Mouse (Mus musculus) intestine, postnatal 0 days (tissue): ENCODE measurements at regions not wholly inside any gene's neighbourhood (a gene's known extent, or its start where the extent isn't known, plus 50 kb on each side); places are given as distances from the start of the nearest gene placed in this dataset.

ENCODE experiments used
- ATAC-seq: fragments of 200-750 bp; cut with Nextera tagmentation; 2 replicates; pipeline ENCODE4 v1.8.0; 2017; ENCODE audit warnings: mild to moderate bottlenecking, moderate TSS enrichment, moderate library complexity
- H3K27ac ChIP-seq: fragments of 300-500 bp; sonication (generic); 2 replicates; pipeline ENCODE4 v1.5.1; 2014; ENCODE audit warnings: mild to moderate bottlenecking, low read depth, low read length, moderate library complexity
- H3K27me3 ChIP-seq: fragments of 300-500 bp; sonication (generic); replicated peaks from 2 replicates; pipeline ENCODE4 v1.6.1; 2014; ENCODE audit warnings: low read length, mixed read lengths; ENCODE audit not compliant: control insufficient read depth, insufficient read depth
- H3K36me3 ChIP-seq: fragments of 300-500 bp; sonication (generic); 2 replicates; pipeline ENCODE4 v1.6.1; 2014; ENCODE audit warnings: mild to moderate bottlenecking, moderate library complexity; ENCODE audit not compliant: control insufficient read depth, insufficient read depth
- H3K4me1 ChIP-seq: fragments of 300-500 bp; sonication (generic); replicated peaks from 2 replicates; pipeline ENCODE4 v1.6.1; 2014; ENCODE audit warnings: antibody characterized with exemption, low read length, mixed read lengths; ENCODE audit not compliant: control insufficient read depth, insufficient read depth
- H3K4me2 ChIP-seq: fragments of 300-500 bp; sonication (generic); replicated peaks from 2 replicates; pipeline ENCODE4 v1.6.1; 2014; ENCODE audit warnings: low read depth, mild to moderate bottlenecking, moderate library complexity
- H3K4me3 ChIP-seq: fragments of 300-500 bp; sonication (generic); 2 replicates; pipeline ENCODE4 v1.5.1; 2014; ENCODE audit warnings: low read depth, low read length
- H3K9ac ChIP-seq: fragments of 300-500 bp; sonication (generic); 2 replicates; pipeline ENCODE4 v1.6.1; 2014; ENCODE audit warnings: mild to moderate bottlenecking, low read depth, low read length
- H3K9me3 ChIP-seq: fragments of 300-500 bp; sonication (generic); 2 replicates; pipeline ENCODE4 v1.6.1; 2016; ENCODE audit warnings: mixed run types; ENCODE audit not compliant: control insufficient read depth
- CTCF ChIP-seq: sonication (generic); IDR thresholded peaks from 2 replicates; pipeline ENCODE4 v1.5.1; 2016; ENCODE audit warnings: low read depth, mild to moderate bottlenecking, control low read depth, antibody characterized with exemption, moderate library complexity
- WGBS: fragments of 180-500 bp; shearing (Covaris S2); extraction: QIAGEN DNeasy Blood & Tissue Kit; methylation state at CpG from one replicate; pipeline ENCODE4 v1.1.7; 2014; 5-methylcytosine and 5-hydroxymethylcytosine counted together

DNA sequence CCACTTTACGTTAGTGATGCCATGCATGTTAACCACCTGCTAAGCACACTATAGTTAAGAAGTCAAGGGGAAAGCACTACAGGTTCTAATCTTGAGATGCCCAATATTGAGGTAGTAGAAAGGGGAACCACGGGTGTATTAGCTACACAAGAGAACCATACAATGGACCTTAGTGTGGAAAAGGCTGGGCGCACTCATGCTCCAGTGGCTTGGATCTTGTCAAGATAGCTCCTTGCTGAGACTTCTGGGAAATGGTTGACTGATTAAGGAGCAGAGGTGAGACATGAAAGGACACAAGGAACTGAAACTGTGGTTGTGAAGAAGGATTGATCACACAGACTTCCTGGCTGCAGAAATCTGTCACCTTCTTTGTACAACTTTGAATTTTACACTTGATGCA is 2028.3 kb downstream of the 4930444P10Rik start:
- no peaks in the 10 kb centered on the region for H3K36me3 ChIP-seq
- no peak overlapping the region for H3K9ac ChIP-seq
- no peak for ATAC-seq
- H3K4me1 ChIP-seq, result no peaks in the 10 kb centered on the region
- H3K4me3 ChIP-seq, result no peak overlapping the region
- WGBS, result 93% methylated on average over 3 of the region's 3 CpGs
- H3K9me3 ChIP-seq, result no peaks in the 10 kb centered on the region
- H3K27ac ChIP-seq, result no peak overlapping the region
- no peaks in the 10 kb centered on the region for H3K27me3 ChIP-seq
- no peak for TF ChIP-seq CTCF
- no peak overlapping the region for H3K4me2 ChIP-seq

- no peaks in the 10 kb centered on the region for H3K4me1 ChIP-seq
- no peak for TF ChIP-seq CTCF
Observed at GRCm38 (mm10) chr1:14036163-14036562, 2057.0 kb downstream of the 4930444P10Rik start.

DNA sequence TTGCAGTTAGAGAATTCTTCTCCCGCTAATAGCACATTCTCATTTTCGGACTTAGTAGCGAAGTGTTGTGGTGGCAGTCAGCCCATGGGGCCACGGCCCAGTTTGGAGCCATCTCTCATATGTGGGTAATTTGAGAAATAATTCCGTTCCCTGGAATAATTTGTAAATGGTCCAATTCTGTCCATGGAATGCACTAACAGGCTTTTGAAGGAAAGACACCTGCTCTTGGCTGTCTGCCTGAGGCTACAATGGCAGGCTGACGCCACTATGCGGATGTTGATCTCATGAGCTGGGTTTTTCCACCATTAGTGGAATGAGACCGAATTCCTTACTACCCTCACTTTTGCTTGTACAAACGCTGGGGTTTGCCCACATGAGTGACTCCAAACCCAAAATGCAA is 2081.6 kb downstream of the 4930444P10Rik start:
- ATAC-seq, result no peak
- H3K4me2 ChIP-seq, result no peak overlapping the region
- no peak overlapping the region for H3K27ac ChIP-seq
- no peaks in the 10 kb centered on the region for H3K36me3 ChIP-seq
- no peak overlapping the region for H3K9ac ChIP-seq
- no peaks in the 10 kb centered on the region for H3K4me1 ChIP-seq
- no peak overlapping the region for H3K4me3 ChIP-seq
- H3K9me3 ChIP-seq, result no peaks in the 10 kb centered on the region
- H3K27me3 ChIP-seq, result no peaks in the 10 kb centered on the region
- WGBS, result 82% methylated on average over 9 of the region's 9 CpGs
- no peak for TF ChIP-seq CTCF

More at GRCm38 (mm10) chr1:14036163-14036562, 2057.0 kb downstream of the 4930444P10Rik start:
- Histone ChIP-seq H3K36me3 (no peaks in the 10 kb centered on the region), H3K27ac (no peak overlapping the region), H3K4me3 (no peak overlapping the region), H3K9me3 (no peaks in the 10 kb centered on the region), H3K4me2 (no peak overlapping the region), H3K27me3 (no peaks in the 10 kb centered on the region), H3K9ac (no peak overlapping the region)
- no peak for ATAC-seq
- 39% methylated on average over 2 of the region's 2 CpGs for WGBS

- H3K4me2 ChIP-seq, result no peak overlapping the region
- H3K36me3 ChIP-seq, result no peaks in the 10 kb centered on the region
- no peaks in the 10 kb centered on the region for H3K27me3 ChIP-seq
- H3K4me1 ChIP-seq, result no peaks in the 10 kb centered on the region
- no peaks in the 10 kb centered on the region for H3K9me3 ChIP-seq
- no peak overlapping the region for H3K4me3 ChIP-seq
- WGBS, result 60% methylated on average over 3 of the region's 3 CpGs
- H3K27ac ChIP-seq, result no peak overlapping the region
- ATAC-seq, result no peak
- no peak overlapping the region for H3K9ac ChIP-seq
- no peak for TF ChIP-seq CTCF
Observed at GRCm38 (mm10) chr1:14010789-14011188, 2082.3 kb downstream of the 4930444P10Rik start.

GRCm38 (mm10) chr1:14002550-14002949 is 2090.6 kb downstream of the 4930444P10Rik start:
- H3K27ac ChIP-seq, result no peak overlapping the region
- no peak overlapping the region for H3K4me2 ChIP-seq
- H3K4me1 ChIP-seq, result no peaks in the 10 kb centered on the region
- H3K36me3 ChIP-seq, result no peaks in the 10 kb centered on the region
- no peak overlapping the region for H3K9ac ChIP-seq
- TF ChIP-seq CTCF, result no peak
- no peak overlapping the region for H3K4me3 ChIP-seq
- no peaks in the 10 kb centered on the region for H3K27me3 ChIP-seq
- WGBS, result 57% methylated on average over 1 of the region's 1 CpGs
- no peaks in the 10 kb centered on the region for H3K9me3 ChIP-seq
- ATAC-seq, result no peak

GRCm38 (mm10) chr1:14001431-14001830 is 2091.7 kb downstream of the 4930444P10Rik start:
- 54% methylated on average over 3 of the region's 3 CpGs for WGBS

More at GRCm38 (mm10) chr1:14001431-14001830, 2091.7 kb downstream of the 4930444P10Rik start:
- Histone ChIP-seq H3K4me2 (no peak overlapping the region), H3K4me3 (no peak overlapping the region), H3K27ac (no peak overlapping the region), H3K36me3 (no peaks in the 10 kb centered on the region), H3K27me3 (no peaks in the 10 kb centered on the region), H3K4me1 (no peaks in the 10 kb centered on the region), H3K9ac (no peak overlapping the region), H3K9me3 (no peaks in the 10 kb centered on the region)
- no peak for TF ChIP-seq CTCF
- no peak for ATAC-seq
